Mouse (Mus musculus) fibroblast of lung, adult 2 months (primary cell): ENCODE measurements around the gene Slc9a1.

Experiments
- DNase-seq: peaks from one replicate; pipeline ENCODE4 v3.0.0-alpha.2; 2011; ENCODE audit warnings: low read depth

The Slc9a1 gene

DNA sequence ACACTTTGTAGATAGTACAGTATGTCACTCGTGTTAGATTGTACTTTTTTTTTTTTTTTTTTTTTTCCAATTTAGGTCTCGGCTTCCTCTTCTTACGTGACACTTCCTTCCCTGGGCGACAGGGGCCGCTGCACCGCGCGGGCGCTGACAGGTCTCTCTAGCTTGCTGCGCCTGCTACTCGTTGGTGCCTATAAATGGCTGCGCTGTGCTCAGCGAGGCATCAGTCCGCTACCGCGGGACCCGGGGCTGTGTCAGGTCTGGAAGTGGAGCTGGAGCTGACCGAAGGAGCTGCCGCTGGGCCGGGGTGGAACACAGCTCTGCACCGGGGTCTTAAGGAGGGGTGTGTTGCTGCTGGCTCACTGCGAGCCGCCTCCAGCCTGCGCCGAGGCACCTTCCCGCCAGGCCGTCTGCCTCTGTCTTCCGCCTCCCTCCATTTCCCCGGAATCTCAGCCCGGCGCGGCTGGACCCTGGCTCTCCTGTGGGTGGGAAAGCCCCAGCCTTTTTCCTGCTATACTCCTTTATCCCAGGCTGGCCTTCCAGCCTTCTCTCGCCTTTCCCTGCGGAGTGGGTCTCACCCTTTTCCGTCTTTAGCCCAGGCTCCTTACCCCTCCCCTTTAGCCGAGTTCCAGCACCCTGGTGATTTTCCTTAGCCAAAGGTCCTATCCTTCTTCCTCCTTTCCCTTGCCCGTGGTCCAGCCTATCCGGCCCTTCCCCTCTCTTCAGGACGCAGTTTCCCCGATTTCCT is at the start of gene Slc9a1:
TSS of gene Slc9a1 (plus strand) at position 154 of the 745 bp plus-strand sequence.
- peak; percentile 78 for DNase-seq

- DNase-seq, result no peak
These were observed 41.4 kb upstream of the Slc9a1 start for GRCm38 (mm10) chr4:133328129-133328528.

GRCm38 (mm10) chr4:133330296-133330695 is 39.2 kb upstream of the Slc9a1 start:
- DNase-seq, result no peak

DNA sequence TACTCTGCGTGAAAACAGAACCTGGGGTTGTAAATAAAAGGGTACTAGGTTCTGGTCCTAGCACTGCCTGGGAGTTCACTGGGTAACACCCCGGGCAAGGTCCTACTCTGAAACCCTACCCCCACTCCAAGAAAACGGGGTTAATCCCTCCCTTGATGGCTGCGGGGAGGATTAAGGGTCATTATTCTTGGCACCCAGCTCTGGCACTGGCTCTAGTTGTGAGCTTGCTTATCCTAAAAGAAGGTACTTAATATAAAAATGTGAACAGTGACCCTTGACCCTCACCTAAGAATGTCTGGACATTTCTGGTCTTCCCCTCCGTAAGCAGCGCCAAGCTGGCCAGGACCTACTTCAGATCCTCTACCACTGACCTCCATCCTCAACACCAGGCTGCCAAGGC is 36.2 kb upstream of the Slc9a1 start:
- DNase-seq, result no peak

GRCm38 (mm10) chr4:133337833-133338520 is 31.5 kb upstream of the Slc9a1 start:
- no peak for DNase-seq

- DNase-seq, result no peak
These were observed 30.9 kb upstream of the Slc9a1 start for GRCm38 (mm10) chr4:133338521-133339095.

- peak; percentile 74 for DNase-seq
These were observed 30.3 kb upstream of the Slc9a1 start for GRCm38 (mm10) chr4:133339148-133339749.

GRCm38 (mm10) chr4:133340217-133340616 is 29.3 kb upstream of the Slc9a1 start:
- DNase-seq, result no peak

DNA sequence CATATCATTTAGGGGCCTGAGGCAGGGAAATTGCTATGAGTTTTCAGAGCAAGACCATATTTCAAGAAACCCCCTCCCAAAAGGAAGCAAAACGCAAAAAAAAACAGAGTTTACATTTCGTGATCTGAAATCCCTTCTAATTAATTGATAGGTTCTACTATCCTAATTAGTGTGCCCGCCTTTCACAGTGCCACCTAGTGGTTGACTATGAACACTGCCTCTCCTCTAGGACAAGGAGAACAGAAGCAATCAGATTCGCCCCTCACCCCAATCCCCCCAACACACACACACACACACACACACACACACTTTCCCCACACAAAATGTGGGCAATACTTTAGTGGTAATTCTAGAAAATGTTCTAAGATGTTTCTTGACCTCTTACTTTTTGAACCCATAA is 25.4 kb upstream of the Slc9a1 start:
- no peak for DNase-seq

DNA sequence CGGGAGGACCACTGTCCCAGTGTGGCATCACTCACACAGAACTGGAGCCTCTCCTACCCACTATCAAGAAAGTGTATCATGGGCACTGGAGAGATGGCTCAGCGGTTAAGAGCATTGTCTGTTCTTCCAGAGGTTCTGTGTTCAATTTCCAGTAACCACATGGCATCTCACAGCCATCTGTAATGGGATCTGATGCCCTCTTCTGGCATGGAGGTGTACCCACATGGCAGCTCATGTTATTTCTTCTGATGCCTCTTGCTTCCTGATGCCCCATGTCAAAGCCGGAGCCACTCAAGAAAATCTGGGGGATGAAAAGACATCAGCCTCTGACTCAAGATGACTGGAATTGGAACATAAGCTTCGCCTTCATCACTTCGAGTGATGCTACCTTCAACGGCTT is 23.8 kb upstream of the Slc9a1 start:
- no peak for DNase-seq

DNA sequence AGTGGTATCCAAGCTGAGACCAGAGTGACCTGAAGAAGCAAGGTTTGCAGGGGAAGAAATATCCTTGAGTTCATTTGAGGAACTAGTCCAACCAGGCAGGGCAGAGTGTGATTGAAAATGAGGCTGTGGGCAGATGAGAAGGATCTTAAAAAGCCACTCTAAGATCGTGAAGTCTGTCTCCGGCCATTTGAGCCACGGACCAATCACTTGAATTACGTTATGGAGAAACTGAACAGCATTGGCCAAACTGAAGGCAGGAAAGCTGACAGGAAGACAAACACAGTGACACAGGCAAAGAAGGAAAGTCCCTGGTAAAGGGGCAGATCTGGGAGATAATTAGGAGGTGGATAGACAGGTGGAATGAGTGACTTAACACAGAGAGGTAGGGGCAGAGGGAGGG is 22.9 kb upstream of the Slc9a1 start:
- DNase-seq, result no peak

- no peak for DNase-seq
These were observed 21.9 kb upstream of the Slc9a1 start for GRCm38 (mm10) chr4:133347624-133348023.

DNA sequence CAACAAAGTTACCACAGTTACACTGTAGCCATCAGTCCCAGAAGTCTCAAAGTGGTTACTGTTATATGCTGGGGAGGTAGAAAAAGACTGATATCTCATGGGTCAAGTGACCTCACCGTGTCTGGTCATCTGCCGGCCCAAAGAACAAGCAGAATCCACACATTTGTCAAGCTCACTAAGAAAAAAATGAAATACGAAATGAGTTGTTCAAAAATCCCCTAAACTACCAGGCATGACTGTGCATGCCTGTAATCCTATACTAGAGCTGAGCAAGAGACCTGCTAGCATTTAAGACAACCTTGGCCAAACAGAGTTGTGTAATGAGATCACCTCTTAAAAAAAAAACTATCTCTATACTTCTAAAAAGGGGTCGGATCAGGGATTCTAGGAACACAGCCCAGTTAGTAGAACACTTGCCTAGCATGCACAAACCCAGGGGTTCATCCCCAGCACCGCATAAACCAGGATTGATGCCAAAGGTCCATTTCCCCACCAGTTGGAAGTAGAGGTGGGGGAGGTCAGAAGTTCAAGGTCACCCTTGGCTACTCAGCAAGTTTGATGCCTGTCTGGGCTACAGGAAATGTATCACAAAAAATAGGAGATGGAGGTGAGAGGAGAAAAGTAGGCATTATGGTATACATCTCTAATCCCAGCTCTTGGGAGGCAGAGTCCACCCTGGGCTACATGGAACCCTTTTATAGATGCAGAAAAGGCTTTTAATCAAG is 21.3 kb upstream of the Slc9a1 start:
- DNase-seq, result no peak

- no peak for DNase-seq
These were observed 16.7 kb upstream of the Slc9a1 start for GRCm38 (mm10) chr4:133352797-133353196.

DNA sequence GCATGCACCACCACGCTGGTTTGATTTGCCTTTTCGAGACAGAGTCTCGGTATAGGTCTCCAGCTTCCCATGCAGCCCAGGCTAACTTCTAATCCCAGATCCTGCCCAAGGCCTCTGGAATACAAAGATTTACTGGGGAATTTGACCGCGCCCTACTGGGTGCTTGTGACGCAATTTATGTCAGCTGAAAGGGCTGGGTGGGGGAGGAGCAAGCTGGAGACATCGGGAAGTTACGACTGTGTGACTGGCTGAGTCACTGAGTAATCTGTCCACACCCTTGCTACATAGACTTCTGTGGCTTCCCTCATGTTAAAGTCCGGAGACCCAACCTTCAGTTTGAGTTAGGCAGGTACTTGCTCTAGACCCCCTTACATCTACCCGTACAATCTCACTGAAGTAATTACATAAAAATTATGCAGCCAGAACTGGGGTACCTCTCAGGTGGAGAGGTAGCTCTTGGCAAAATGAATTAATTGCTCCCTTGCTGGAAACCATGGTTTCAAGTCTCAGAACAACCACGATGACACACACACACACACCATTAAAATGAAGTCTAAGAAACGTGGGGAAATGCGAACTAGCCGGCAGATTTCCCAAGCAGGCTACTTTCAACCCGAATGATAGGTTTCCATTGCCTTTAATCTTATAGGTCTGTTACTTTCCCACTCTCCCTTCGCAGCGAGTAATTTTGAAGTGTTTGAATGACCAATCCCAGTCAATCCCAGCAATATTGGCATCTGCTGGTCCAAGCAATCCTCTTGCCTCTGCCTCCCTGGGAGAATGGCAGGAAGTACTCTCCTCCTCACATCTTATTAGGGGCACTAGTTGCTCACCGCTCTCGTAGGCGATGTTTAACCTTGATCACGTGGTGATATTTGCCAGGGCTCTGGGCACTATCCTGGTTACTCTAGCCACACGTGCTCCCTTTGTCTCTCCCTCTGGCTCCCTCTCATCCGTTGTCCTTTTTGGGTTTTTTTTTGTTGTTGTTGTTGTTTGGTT is 15.8 kb upstream of the Slc9a1 start, which contains the start of gene Wdtc1:
TSS of gene Wdtc1 (minus strand) at position 115 of the 999 bp plus-strand sequence.
- DNase-seq, result no peak

GRCm38 (mm10) chr4:133354641-133355040 is 14.9 kb upstream of the Slc9a1 start:
- DNase-seq, result no peak

- no peak for DNase-seq
These were observed 1.1 kb downstream of the Slc9a1 start for GRCm38 (mm10) chr4:133370298-133371274.

- no peak for DNase-seq
These were observed 2.2 kb downstream of the Slc9a1 start for GRCm38 (mm10) chr4:133371621-133372277.

DNA sequence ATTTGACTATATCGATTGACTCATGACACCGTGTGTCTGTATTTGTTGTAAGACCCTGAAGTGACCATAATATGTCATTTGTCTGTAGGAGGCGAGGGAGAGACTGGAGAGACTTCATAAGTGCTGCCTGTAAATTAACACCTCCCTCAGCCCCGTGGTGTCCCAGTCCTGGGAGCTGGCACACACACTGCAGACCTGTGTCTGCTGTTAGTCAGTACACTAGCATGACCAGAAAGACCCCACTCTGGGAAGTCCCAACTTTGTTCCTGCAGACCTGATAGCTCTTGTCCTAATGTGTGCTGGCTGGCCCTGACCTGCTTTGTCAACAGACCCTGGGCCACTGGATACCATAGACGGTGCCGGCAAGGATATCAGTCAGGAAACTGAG is 2.8 kb downstream of the Slc9a1 start:
- no peak for DNase-seq
